Mouse (Mus musculus): ENCODE results near the gene Etl4. TPM values are rescaled to one million over a fixed set of nuclear protein-coding genes. Genes with fewer than 3 reads are reported as not detected.
"Not testable (repeated sequence)": the region's sequence is repeated elsewhere in the genome, so short reads cannot be mapped to it uniquely, and the experiment has no call there.

The Etl4 gene
- polyA plus RNA-seq, 1 experiment, result 19.0 TPM

DNA sequence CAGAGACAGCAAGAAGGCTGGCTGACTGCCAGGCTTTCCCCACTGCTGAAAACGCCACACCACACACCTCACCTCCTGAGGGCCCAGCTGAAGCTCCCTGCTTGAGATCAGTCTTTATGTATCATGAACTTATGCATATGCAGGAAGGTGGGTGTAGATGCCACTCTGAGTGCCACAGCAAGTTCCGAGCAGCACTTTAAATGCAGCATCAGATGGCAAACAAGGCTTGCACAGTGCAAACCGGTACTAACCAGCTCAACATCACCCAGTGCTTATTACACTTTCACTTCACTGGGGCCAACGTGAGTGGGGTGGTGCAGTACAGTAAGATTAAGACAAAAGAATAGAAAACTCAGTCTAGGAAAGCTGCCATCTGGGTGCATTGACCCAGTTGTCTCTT is 235.8 kb downstream of the Etl4 start:
- Histone ChIP-seq H3K27ac (ENCODE audit: insufficient read depth, low read depth, low read length) (no peak overlapping the region), H3K36me3 (ENCODE audit: control insufficient read depth, insufficient read depth, low read length) (no peaks in the 10 kb centered on the region), H3K4me3 (ENCODE audit: low read depth, low read length) (no peak overlapping the region), H3K4me1 (ENCODE audit: control insufficient read depth, insufficient read depth, insufficient read length, low read length) (no peaks in the 10 kb centered on the region), H3K27me3 (ENCODE audit: control insufficient read depth, insufficient read depth, low read length) (no peaks in the 10 kb centered on the region)
- WGBS, result 47% methylated on average over 4 of the region's 4 CpGs
- TF ChIP-seq CTCF (IDR thresholded peaks at IDR 0.05; ENCODE audit: extremely low read depth, insufficient read length, insufficient replicate concordance, low read depth, low read length), result no peak
- TF ChIP-seq POLR2A (IDR thresholded peaks at IDR 0.05; ENCODE audit: low read depth, low read length), result no peak

DNA sequence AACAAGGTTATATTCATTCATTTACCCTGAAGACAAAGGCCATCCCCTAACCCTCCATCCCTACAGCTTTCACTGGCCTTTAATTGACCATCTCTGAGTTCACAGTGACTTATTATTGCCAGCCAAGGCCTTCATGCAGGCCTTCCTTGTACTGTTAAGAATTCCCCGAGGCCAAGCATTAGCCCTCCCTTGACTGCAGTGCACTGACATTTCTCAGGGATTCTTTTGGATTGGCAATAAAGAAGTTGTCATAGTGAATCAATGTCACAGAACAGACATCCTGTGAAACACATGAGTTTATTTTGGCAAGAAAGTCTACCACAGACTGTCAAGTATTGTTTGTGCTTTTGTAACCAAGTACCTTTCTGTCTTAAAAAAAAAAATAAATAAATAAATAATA is 257.5 kb downstream of the Etl4 start:
- TF ChIP-seq CTCF (IDR thresholded peaks at IDR 0.05; ENCODE audit: extremely low read depth, insufficient read length, insufficient replicate concordance, low read depth, low read length), result no peak
- TF ChIP-seq POLR2A (IDR thresholded peaks at IDR 0.05; ENCODE audit: low read depth, low read length), result no peak
- 65% methylated on average over 1 of the region's 1 CpGs for WGBS
- Histone ChIP-seq H3K4me1 (ENCODE audit: control insufficient read depth, insufficient read depth, insufficient read length, low read length) (no peaks in the 10 kb centered on the region), H3K27ac (ENCODE audit: insufficient read depth, low read depth, low read length) (no peak overlapping the region), H3K27me3 (ENCODE audit: control insufficient read depth, insufficient read depth, low read length) (no peaks in the 10 kb centered on the region), H3K4me3 (ENCODE audit: low read depth, low read length) (no peak overlapping the region), H3K36me3 (ENCODE audit: control insufficient read depth, insufficient read depth, low read length) (no peaks in the 10 kb centered on the region)

DNA sequence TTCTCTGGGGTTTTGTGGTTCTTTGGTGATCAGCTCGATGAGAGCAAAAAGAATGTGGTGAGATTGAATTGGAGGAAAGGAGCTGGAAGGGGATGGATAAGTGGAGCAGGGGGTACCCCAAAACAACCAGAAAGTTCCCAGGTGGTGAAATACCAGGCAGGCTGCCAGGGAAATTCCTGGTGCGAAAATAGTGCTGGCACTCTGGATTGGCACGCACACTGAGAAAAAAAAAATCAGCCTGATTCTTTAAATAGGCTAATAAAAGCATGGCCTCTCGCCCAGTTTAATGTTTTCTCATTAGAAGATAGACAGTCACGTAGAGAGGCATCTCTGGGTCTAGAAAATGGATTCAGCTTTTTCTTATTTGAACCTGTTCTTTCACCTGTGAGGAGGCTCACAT is 258.0 kb downstream of the Etl4 start:
- H3K36me3 ChIP-seq (ENCODE audit: control insufficient read depth, insufficient read depth, low read length), result no peaks in the 10 kb centered on the region
- 24% methylated on average over 5 of the region's 5 CpGs for WGBS
- no peak for TF ChIP-seq CTCF (IDR thresholded peaks at IDR 0.05; ENCODE audit: extremely low read depth, insufficient read length, insufficient replicate concordance, low read depth, low read length)
- TF ChIP-seq POLR2A (IDR thresholded peaks at IDR 0.05; ENCODE audit: low read depth, low read length), result no peak
- H3K4me1 ChIP-seq (ENCODE audit: control insufficient read depth, insufficient read depth, insufficient read length, low read length), result no peaks in the 10 kb centered on the region
- no peak overlapping the region for H3K4me3 ChIP-seq (ENCODE audit: low read depth, low read length)
- no peak overlapping the region for H3K27ac ChIP-seq (ENCODE audit: insufficient read depth, low read depth, low read length)
- H3K27me3 ChIP-seq (ENCODE audit: control insufficient read depth, insufficient read depth, low read length), result no peaks in the 10 kb centered on the region

DNA sequence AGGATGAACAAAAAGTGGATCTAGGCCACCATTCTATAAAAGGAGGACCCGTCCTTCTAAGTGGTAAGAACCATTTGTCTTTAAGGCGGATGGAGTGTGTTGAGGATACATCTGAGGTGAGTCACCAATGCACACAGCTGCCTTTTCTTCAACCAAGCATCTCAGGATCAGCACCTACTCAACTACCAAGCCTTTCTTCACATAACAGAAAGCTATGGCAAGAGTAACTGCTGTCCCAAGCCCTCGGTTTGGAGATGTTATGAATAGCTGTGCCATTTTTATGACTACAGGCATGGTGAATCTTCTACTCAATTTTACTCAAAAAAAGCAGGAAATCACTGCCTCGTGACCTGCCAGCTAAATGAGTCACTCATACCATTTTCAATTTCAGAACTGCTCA is 258.6 kb downstream of the Etl4 start:
- Histone ChIP-seq H3K36me3 (ENCODE audit: control insufficient read depth, insufficient read depth, low read length) (no peaks in the 10 kb centered on the region), H3K4me1 (ENCODE audit: control insufficient read depth, insufficient read depth, insufficient read length, low read length) (no peaks in the 10 kb centered on the region), H3K27ac (ENCODE audit: insufficient read depth, low read depth, low read length) (no peak overlapping the region), H3K27me3 (ENCODE audit: control insufficient read depth, insufficient read depth, low read length) (no peaks in the 10 kb centered on the region), H3K4me3 (ENCODE audit: low read depth, low read length) (no peak overlapping the region)
- TF ChIP-seq CTCF (IDR thresholded peaks at IDR 0.05; ENCODE audit: extremely low read depth, insufficient read length, insufficient replicate concordance, low read depth, low read length) (no peak), POLR2A (IDR thresholded peaks at IDR 0.05; ENCODE audit: low read depth, low read length) (no peak)
- WGBS, result 73% methylated on average over 4 of the region's 4 CpGs

DNA sequence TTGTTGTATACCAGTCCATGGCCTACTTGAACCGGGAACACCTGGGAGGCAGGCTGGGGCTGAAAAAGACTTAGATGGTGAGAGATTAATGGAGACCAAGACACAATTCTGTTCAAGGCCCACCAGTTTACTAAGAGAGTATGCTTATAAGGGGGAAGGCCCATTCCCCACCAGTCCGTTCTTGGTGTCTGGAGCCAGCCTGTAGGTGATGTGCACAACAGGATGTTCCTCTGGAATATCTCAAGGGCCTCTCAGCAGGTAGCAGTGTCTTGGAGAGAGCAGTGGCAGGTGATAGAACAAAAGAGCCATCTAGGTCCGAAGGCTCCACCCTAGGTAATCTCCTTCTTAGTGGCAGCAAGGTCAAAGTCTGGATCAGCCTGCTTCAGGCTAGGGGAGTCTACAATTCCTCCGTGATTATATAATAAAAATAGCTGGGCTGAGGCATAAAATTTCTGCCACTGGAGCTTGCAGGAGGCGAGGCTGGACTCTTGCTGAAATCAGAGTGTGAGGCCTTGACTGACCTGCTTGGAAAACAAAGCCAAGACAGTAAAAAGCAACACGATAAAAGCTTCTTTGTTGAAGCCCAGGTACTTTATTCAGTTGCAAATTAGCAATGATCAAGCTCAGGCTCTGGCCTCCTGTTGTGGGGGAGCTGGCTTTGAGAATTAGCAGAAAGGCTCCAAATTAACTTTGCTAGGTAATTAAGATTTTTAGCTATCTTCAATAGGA is 267.0 kb downstream of the Etl4 start:
- H3K4me1 ChIP-seq (ENCODE audit: control insufficient read depth, insufficient read depth, insufficient read length, low read length); H3K36me3 ChIP-seq (ENCODE audit: control insufficient read depth, insufficient read depth, low read length); H3K27me3 ChIP-seq (ENCODE audit: control insufficient read depth, insufficient read depth, low read length); H3K27ac ChIP-seq (ENCODE audit: insufficient read depth, low read depth, low read length); H3K4me3 ChIP-seq (ENCODE audit: low read depth, low read length): not testable (repeated sequence)
- WGBS, result 53% methylated on average over 6 of the region's 6 CpGs

DNA sequence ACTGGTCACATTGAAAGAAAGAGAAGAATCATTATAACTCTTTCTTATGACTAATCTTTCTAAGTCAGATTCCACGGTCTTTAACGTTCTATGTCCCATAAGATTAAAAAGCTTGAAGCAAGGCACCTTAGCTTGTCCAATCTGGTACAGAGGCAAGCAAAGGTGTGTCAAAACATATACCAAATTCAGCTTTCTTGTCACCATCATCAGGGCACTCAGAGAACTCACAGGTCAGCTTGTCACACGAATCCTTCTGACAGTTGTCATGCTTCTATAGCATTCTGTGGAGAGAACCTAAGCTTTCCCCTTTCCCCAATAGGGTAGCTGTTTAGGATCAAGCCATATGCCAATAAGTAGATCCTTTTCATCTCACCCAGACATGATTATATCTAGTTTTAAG is 267.7 kb downstream of the Etl4 start:
- 88% methylated on average over 3 of the region's 3 CpGs for WGBS
- not testable (repeated sequence) for H3K27me3 ChIP-seq (ENCODE audit: control insufficient read depth, insufficient read depth, low read length); H3K4me3 ChIP-seq (ENCODE audit: low read depth, low read length); H3K36me3 ChIP-seq (ENCODE audit: control insufficient read depth, insufficient read depth, low read length); H3K4me1 ChIP-seq (ENCODE audit: control insufficient read depth, insufficient read depth, insufficient read length, low read length); H3K27ac ChIP-seq (ENCODE audit: insufficient read depth, low read depth, low read length)

DNA sequence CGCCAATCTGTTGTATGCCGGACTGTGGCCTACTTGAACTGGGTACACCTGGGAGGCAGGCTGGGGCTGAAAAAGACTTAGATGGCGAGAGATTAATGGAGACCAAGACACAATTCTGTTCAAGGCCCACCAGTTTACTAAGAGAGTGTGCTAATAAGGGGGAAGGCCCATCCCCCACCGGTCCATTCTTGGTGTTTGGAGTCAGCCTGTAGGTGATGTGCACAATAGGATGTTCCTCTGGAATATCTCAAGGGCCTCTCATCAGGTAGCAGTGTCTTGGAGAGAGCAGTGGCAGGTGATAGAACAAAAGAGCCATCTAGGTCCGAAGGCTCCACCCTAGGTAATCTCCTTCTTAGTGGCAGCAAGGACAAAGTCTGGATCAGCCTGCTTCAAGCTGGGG is 271.0 kb downstream of the Etl4 start:
- H3K4me3 ChIP-seq (ENCODE audit: low read depth, low read length); H3K27ac ChIP-seq (ENCODE audit: insufficient read depth, low read depth, low read length); H3K36me3 ChIP-seq (ENCODE audit: control insufficient read depth, insufficient read depth, low read length); H3K4me1 ChIP-seq (ENCODE audit: control insufficient read depth, insufficient read depth, insufficient read length, low read length); H3K27me3 ChIP-seq (ENCODE audit: control insufficient read depth, insufficient read depth, low read length): not testable (repeated sequence)
- WGBS, result 85% methylated on average over 5 of the region's 5 CpGs

DNA sequence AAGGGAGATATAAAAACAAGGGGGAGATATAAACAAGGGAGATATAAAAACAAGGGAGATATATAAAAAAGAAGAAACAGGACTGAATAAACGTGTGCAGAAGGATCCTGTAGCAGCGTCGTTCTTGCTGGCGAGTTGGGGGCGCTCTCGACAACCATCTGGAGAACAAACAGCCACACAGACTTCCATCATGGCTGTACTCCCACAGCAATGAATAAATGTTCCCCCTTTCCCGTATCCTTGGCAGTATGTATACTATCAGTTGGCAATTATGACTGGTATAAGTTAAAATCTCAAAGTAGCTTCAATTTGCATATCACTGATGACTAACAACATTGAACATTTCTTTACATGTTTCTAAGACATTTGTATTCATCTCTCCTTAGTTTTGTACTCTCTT is 277.6 kb downstream of the Etl4 start:
- WGBS, result 84% methylated on average over 7 of the region's 7 CpGs
- not testable (repeated sequence) for H3K4me3 ChIP-seq (ENCODE audit: low read depth, low read length); H3K4me1 ChIP-seq (ENCODE audit: control insufficient read depth, insufficient read depth, insufficient read length, low read length); H3K27me3 ChIP-seq (ENCODE audit: control insufficient read depth, insufficient read depth, low read length); H3K36me3 ChIP-seq (ENCODE audit: control insufficient read depth, insufficient read depth, low read length); H3K27ac ChIP-seq (ENCODE audit: insufficient read depth, low read depth, low read length)

All from small intestine, adult 2 months (tissue).